Mouse (Mus musculus): ENCODE data around the gene Plpp1. TPM values are rescaled to one million over a fixed set of nuclear protein-coding genes. Genes with fewer than 3 reads are reported as not detected.

Gene Plpp1
- polyA plus RNA-seq, 1 experiment from 2014 or later: 22.5 TPM

GRCm38 (mm10) chr13:112786142-112786541 lies 14.4 kb upstream of the Plpp1 start:
- H3K4me1 ChIP-seq: no peaks in the 10 kb centered on the region
- no peak for DNase-seq (ENCODE audit: low spot score)
- WGBS: 87% methylated on average over 3 of the region's 3 CpGs
- H3K27me3 ChIP-seq (ENCODE audit: low read depth, poor library complexity, severe bottlenecking): no peaks in the 10 kb centered on the region
- H3K4me3 ChIP-seq: no peak overlapping the region
- H3K27ac ChIP-seq: no peak overlapping the region
- no peaks in the 10 kb centered on the region for H3K36me3 ChIP-seq
- no peaks in the 10 kb centered on the region for H3K9me3 ChIP-seq (replicated peaks)

GRCm38 (mm10) chr13:112786942-112787533 lies 13.6 kb upstream of the Plpp1 start:
- H3K27me3 ChIP-seq (ENCODE audit: low read depth, poor library complexity, severe bottlenecking): no peaks in the 10 kb centered on the region
- 87% methylated on average over 10 of the region's 10 CpGs for WGBS
- H3K4me1 ChIP-seq: no peaks in the 10 kb centered on the region
- H3K27ac ChIP-seq: no peak overlapping the region
- no peak overlapping the region for H3K4me3 ChIP-seq
- no peaks in the 10 kb centered on the region for H3K9me3 ChIP-seq (replicated peaks)
- no peak for DNase-seq (ENCODE audit: low spot score)
- H3K36me3 ChIP-seq: no peaks in the 10 kb centered on the region

- Histone ChIP-seq H3K4me1 (no peaks in the 10 kb centered on the region), H3K27me3 (ENCODE audit: low read depth, poor library complexity, severe bottlenecking) (no peaks in the 10 kb centered on the region), H3K4me3 (no peak overlapping the region), H3K36me3 (no peaks in the 10 kb centered on the region), H3K27ac (no peak overlapping the region), H3K9me3 (replicated peaks) (no peaks in the 10 kb centered on the region)
- no peak for DNase-seq (ENCODE audit: low spot score)
- 84% methylated on average over 5 of the region's 5 CpGs for WGBS
Measured at GRCm38 (mm10) chr13:112790774-112791173, 9.8 kb upstream of the Plpp1 start.

- H3K27me3 ChIP-seq (ENCODE audit: low read depth, poor library complexity, severe bottlenecking): no peaks in the 10 kb centered on the region
- no peaks in the 10 kb centered on the region for H3K36me3 ChIP-seq
- no peak overlapping the region for H3K27ac ChIP-seq
- DNase-seq (ENCODE audit: low spot score): no peak
- no peak overlapping the region for H3K4me3 ChIP-seq
- H3K4me1 ChIP-seq: no peaks in the 10 kb centered on the region
- H3K9me3 ChIP-seq (replicated peaks): no peaks in the 10 kb centered on the region
- WGBS: 86% methylated on average over 5 of the region's 5 CpGs
Measured at GRCm38 (mm10) chr13:112791906-112792305, 8.7 kb upstream of the Plpp1 start.

- Histone ChIP-seq H3K27me3 (ENCODE audit: low read depth, poor library complexity, severe bottlenecking) (no peaks in the 10 kb centered on the region), H3K36me3 (no peaks in the 10 kb centered on the region), H3K9me3 (replicated peaks) (no peaks in the 10 kb centered on the region), H3K27ac (no peak overlapping the region), H3K4me1 (peaks cover 21% of the 10 kb centered on the region), H3K4me3 (no peak overlapping the region)
- WGBS: 93% methylated on average over 9 of the region's 9 CpGs
- no peak for DNase-seq (ENCODE audit: low spot score)
Measured at GRCm38 (mm10) chr13:112798243-112798952, 2.2 kb upstream of the Plpp1 start.

- 87% methylated on average over 9 of the region's 9 CpGs for WGBS
- no peaks in the 10 kb centered on the region for H3K36me3 ChIP-seq
- no peaks in the 10 kb centered on the region for H3K9me3 ChIP-seq (replicated peaks)
- H3K27ac ChIP-seq: no peak overlapping the region
- H3K27me3 ChIP-seq (ENCODE audit: low read depth, poor library complexity, severe bottlenecking): no peaks in the 10 kb centered on the region
- peaks cover 21% of the 10 kb centered on the region for H3K4me1 ChIP-seq
- H3K4me3 ChIP-seq: no peak overlapping the region
- DNase-seq (ENCODE audit: low spot score): no peak
Measured at GRCm38 (mm10) chr13:112798953-112799305, 1.7 kb upstream of the Plpp1 start.

GRCm38 (mm10) chr13:112799721-112800241 lies 811 bp upstream of the Plpp1 start:
- H3K4me1 ChIP-seq: peaks cover 21% of the 10 kb centered on the region
- H3K27ac ChIP-seq: no peak overlapping the region
- no peaks in the 10 kb centered on the region for H3K9me3 ChIP-seq (replicated peaks)
- WGBS: 80% methylated on average over 8 of the region's 8 CpGs
- no peak for DNase-seq (ENCODE audit: low spot score)
- no peaks in the 10 kb centered on the region for H3K36me3 ChIP-seq
- H3K4me3 ChIP-seq: no peak overlapping the region
- no peaks in the 10 kb centered on the region for H3K27me3 ChIP-seq (ENCODE audit: low read depth, poor library complexity, severe bottlenecking)

GRCm38 (mm10) chr13:112801381-112802004 lies 901 bp downstream of the Plpp1 start:
- no peaks in the 10 kb centered on the region for H3K27me3 ChIP-seq (ENCODE audit: low read depth, poor library complexity, severe bottlenecking)
- H3K4me1 ChIP-seq: peaks cover 21% of the 10 kb centered on the region
- 1% methylated on average over 23 of the region's 23 CpGs for WGBS
- peaks cover 12% of the 10 kb centered on the region for H3K36me3 ChIP-seq
- peak overlapping the region; percentile 86 for H3K4me3 ChIP-seq
- no peaks in the 10 kb centered on the region for H3K9me3 ChIP-seq (replicated peaks)
- peak overlapping the region; percentile 93 for H3K27ac ChIP-seq
- no peak for DNase-seq (ENCODE audit: low spot score)

GRCm38 (mm10) chr13:112803106-112803505 lies 2.5 kb downstream of the Plpp1 start:
- H3K9me3 ChIP-seq (replicated peaks): no peaks in the 10 kb centered on the region
- peaks cover 19% of the 10 kb centered on the region for H3K36me3 ChIP-seq
- no peak overlapping the region for H3K4me3 ChIP-seq
- peaks cover 21% of the 10 kb centered on the region for H3K4me1 ChIP-seq
- H3K27me3 ChIP-seq (ENCODE audit: low read depth, poor library complexity, severe bottlenecking): no peaks in the 10 kb centered on the region
- DNase-seq (ENCODE audit: low spot score): no peak
- 95% methylated on average over 7 of the region's 7 CpGs for WGBS
- H3K27ac ChIP-seq: no peak overlapping the region

- Histone ChIP-seq H3K9me3 (replicated peaks) (no peaks in the 10 kb centered on the region), H3K27ac (no peak overlapping the region), H3K4me1 (peaks cover 21% of the 10 kb centered on the region), H3K27me3 (ENCODE audit: low read depth, poor library complexity, severe bottlenecking) (no peaks in the 10 kb centered on the region), H3K4me3 (no peak overlapping the region), H3K36me3 (peaks cover 19% of the 10 kb centered on the region)
- WGBS: 94% methylated on average over 4 of the region's 4 CpGs
- no peak for DNase-seq (ENCODE audit: low spot score)
Measured at GRCm38 (mm10) chr13:112803661-112804060, 3.1 kb downstream of the Plpp1 start.

GRCm38 (mm10) chr13:112805529-112805928 lies 4.9 kb downstream of the Plpp1 start:
- 98% methylated on average over 3 of the region's 3 CpGs for WGBS
- H3K27ac ChIP-seq: no peak overlapping the region

GRCm38 (mm10) chr13:112807936-112808667 lies 7.5 kb downstream of the Plpp1 start:
- no peak for DNase-seq (ENCODE audit: low spot score)
- no peak overlapping the region for H3K27ac ChIP-seq
- WGBS: 88% methylated on average over 10 of the region's 10 CpGs

More at GRCm38 (mm10) chr13:112805529-112805928, 4.9 kb downstream of the Plpp1 start:
- no peak for DNase-seq (ENCODE audit: low spot score)
- Histone ChIP-seq H3K36me3 (peaks cover 19% of the 10 kb centered on the region), H3K4me3 (no peak overlapping the region), H3K4me1 (peaks cover 22% of the 10 kb centered on the region), H3K9me3 (replicated peaks) (no peaks in the 10 kb centered on the region), H3K27me3 (ENCODE audit: low read depth, poor library complexity, severe bottlenecking) (no peaks in the 10 kb centered on the region)

More at GRCm38 (mm10) chr13:112807936-112808667, 7.5 kb downstream of the Plpp1 start:
- Histone ChIP-seq H3K27me3 (ENCODE audit: low read depth, poor library complexity, severe bottlenecking) (no peaks in the 10 kb centered on the region), H3K36me3 (peaks cover 19% of the 10 kb centered on the region), H3K4me1 (peaks cover 20% of the 10 kb centered on the region), H3K4me3 (no peak overlapping the region), H3K9me3 (replicated peaks) (no peaks in the 10 kb centered on the region)
